Mouse (Mus musculus) midbrain, postnatal 0 days (tissue): ENCODE measurements around the gene Bik. TPM values are rescaled to one million over a fixed set of nuclear protein-coding genes. Genes with fewer than 3 reads are reported as not detected.

Experiments
- ATAC-seq: fragments of 200-750 bp; cut with Nextera tagmentation; 2 replicates; pipeline ENCODE4 v1.8.0; 2017; ENCODE audit warnings: moderate number of reproducible peaks, mild to moderate bottlenecking, moderate TSS enrichment, moderate library complexity; ENCODE audit not compliant: low FRiP score
- DNase-seq: peaks from one replicate; pipeline ENCODE4 v3.0.0-alpha.2; 2015; ENCODE audit warnings: low spot score
- H3K27ac ChIP-seq: fragments of 300-500 bp; sonication (generic); 2 replicates; pipeline ENCODE4 v1.5.1; 2014; ENCODE audit warnings: low read depth, mild to moderate bottlenecking, low read length, mixed read lengths
- H3K27me3 ChIP-seq: fragments of 300-500 bp; sonication (generic); 2 replicates; pipeline ENCODE4 v1.6.1; 2014; ENCODE audit warnings: low read length, control low read depth, mixed read lengths; ENCODE audit not compliant: insufficient read depth
- H3K36me3 ChIP-seq: fragments of 300-500 bp; sonication (generic); 2 replicates; pipeline ENCODE4 v1.6.1; 2014; ENCODE audit warnings: low read length, control low read depth, mixed read lengths; ENCODE audit not compliant: insufficient read depth
- H3K4me1 ChIP-seq: fragments of 300-500 bp; sonication (generic); 2 replicates; pipeline ENCODE4 v1.6.1; 2014; ENCODE audit warnings: mild to moderate bottlenecking, control low read depth, antibody characterized with exemption, low read length, mixed read lengths; ENCODE audit not compliant: insufficient read depth
- H3K4me2 ChIP-seq: fragments of 300-500 bp; sonication (generic); 2 replicates; pipeline ENCODE4 v1.6.1; 2014; ENCODE audit warnings: low read depth, mild to moderate bottlenecking, low read length, mixed read lengths; ENCODE audit not compliant: poor library complexity, severe bottlenecking
- H3K4me3 ChIP-seq: fragments of 300-500 bp; sonication (generic); 2 replicates; pipeline ENCODE4 v1.5.1; 2014; ENCODE audit warnings: low read depth, mild to moderate bottlenecking, low read length, moderate library complexity
- H3K9ac ChIP-seq: fragments of 300-500 bp; sonication (generic); replicated peaks from 2 replicates; pipeline ENCODE4 v1.6.1; 2014; ENCODE audit warnings: mild to moderate bottlenecking, low read length, moderate library complexity, mixed read lengths; ENCODE audit not compliant: poor library complexity, severe bottlenecking
- H3K9me3 ChIP-seq: fragments of 300-500 bp; sonication (generic); 2 replicates; pipeline ENCODE4 v1.6.1; 2016; ENCODE audit warnings: low read length, control low read depth
- CTCF ChIP-seq: IDR thresholded peaks from 2 replicates; pipeline ENCODE4 v1.5.1; 2016; ENCODE audit warnings: antibody characterized with exemption, mild to moderate bottlenecking
- WGBS: fragments of 180-500 bp; shearing (Covaris S2); extraction: QIAGEN DNeasy Blood & Tissue Kit; methylation state at CpG from one replicate; pipeline ENCODE4 v1.1.7; 2014; 5-methylcytosine and 5-hydroxymethylcytosine counted together
- polyA plus RNA-seq: library from polyadenylated mRNA; unstranded; fragments of >200 nt; fragmentation: Nextera tagmentation; extraction: Ambion mirVana; gene quantifications from 2 replicates; pipeline ENCODE4 v1.2.1, GENCODE M21; 2015
- total RNA-seq: library from RNA; depleted of rRNA; stranded (reverse); fragments of >200 nt; gene quantifications from 2 replicates; pipeline ENCODE4 v1.2.3, GENCODE M21; 2014

The Bik gene
- total and polyA plus RNA-seq, 2 experiments from 2014 or later = 0.27 to 0.33 TPM

- Histone ChIP-seq H3K4me1 (no peaks in the 10 kb centered on the region), H3K9ac (no peak overlapping the region), H3K9me3 (no peaks in the 10 kb centered on the region), H3K27ac (no peak overlapping the region), H3K36me3 (no peaks in the 10 kb centered on the region), H3K4me2 (no peak overlapping the region), H3K4me3 (no peak overlapping the region), H3K27me3 (peaks cover 7% of the 10 kb centered on the region)
- WGBS = 84% methylated on average over 6 of the region's 6 CpGs
- ATAC-seq = no peak
- no peak for DNase-seq
- no peak for TF ChIP-seq CTCF
Observed at GRCm38 (mm10) chr15:83520861-83521382, 5.7 kb upstream of the Bik start.

- ATAC-seq = no peak
- Histone ChIP-seq H3K36me3 (no peaks in the 10 kb centered on the region), H3K4me2 (no peak overlapping the region), H3K9me3 (no peaks in the 10 kb centered on the region), H3K9ac (no peak overlapping the region), H3K27me3 (peaks cover 26% of the 10 kb centered on the region), H3K4me1 (peaks cover 4% of the 10 kb centered on the region; the same call in 1 of the 2 replicates), H3K27ac (no peak overlapping the region), H3K4me3 (no peak overlapping the region)
- no peak for DNase-seq
- no peak for TF ChIP-seq CTCF
- WGBS = 29% methylated on average over 7 of the region's 7 CpGs
Observed at GRCm38 (mm10) chr15:83523196-83523595, 3.5 kb upstream of the Bik start.

GRCm38 (mm10) chr15:83523638-83524332 is 2.9 kb upstream of the Bik start:
- DNase-seq = no peak
- TF ChIP-seq CTCF = no peak
- Histone ChIP-seq H3K4me3 (no peak overlapping the region), H3K4me1 (peaks cover 4% of the 10 kb centered on the region; the same call in 1 of the 2 replicates), H3K27me3 (peaks cover 26% of the 10 kb centered on the region), H3K27ac (no peak overlapping the region), H3K9ac (no peak overlapping the region), H3K36me3 (no peaks in the 10 kb centered on the region), H3K4me2 (no peak overlapping the region), H3K9me3 (no peaks in the 10 kb centered on the region)
- ATAC-seq = no peak
- 54% methylated on average over 14 of the region's 14 CpGs for WGBS

- ATAC-seq = no peak
Observed at GRCm38 (mm10) chr15:83524333-83524729, 2.3 kb upstream of the Bik start.

GRCm38 (mm10) chr15:83527092-83527437 is 403 bp downstream of the Bik start:
- Histone ChIP-seq H3K27ac (no peak overlapping the region), H3K9ac (no peak overlapping the region; the same call in 1 of the 2 replicates), H3K4me3 (peak overlapping the region; percentile 34), H3K36me3 (no peaks in the 10 kb centered on the region), H3K9me3 (no peaks in the 10 kb centered on the region), H3K4me1 (peaks cover 4% of the 10 kb centered on the region; the same call in 1 of the 2 replicates), H3K4me2 (peak overlapping the region; percentile 84), H3K27me3 (peaks cover 26% of the 10 kb centered on the region)
- no peak for TF ChIP-seq CTCF
- ATAC-seq (no peak), DNase-seq (no peak)
- 2% methylated on average over 25 of the region's 26 CpGs for WGBS

More at GRCm38 (mm10) chr15:83524333-83524729, 2.3 kb upstream of the Bik start:
- H3K27me3 ChIP-seq = peaks cover 26% of the 10 kb centered on the region
- H3K4me3 ChIP-seq = no peak overlapping the region
- WGBS = 83% methylated on average over 3 of the region's 3 CpGs
- no peak overlapping the region for H3K9ac ChIP-seq
- no peak overlapping the region for H3K4me2 ChIP-seq
- H3K9me3 ChIP-seq = no peaks in the 10 kb centered on the region
- peaks cover 4% of the 10 kb centered on the region; the same call in 1 of the 2 replicates for H3K4me1 ChIP-seq
- H3K36me3 ChIP-seq = no peaks in the 10 kb centered on the region
- no peak for TF ChIP-seq CTCF
- no peak for DNase-seq
- no peak overlapping the region for H3K27ac ChIP-seq

- DNase-seq (no peak), ATAC-seq (no peak)
- Histone ChIP-seq H3K27me3 (peaks cover 26% of the 10 kb centered on the region), H3K9me3 (no peaks in the 10 kb centered on the region), H3K4me3 (no peak overlapping the region), H3K4me1 (peaks cover 4% of the 10 kb centered on the region; the same call in 1 of the 2 replicates), H3K9ac (no peak overlapping the region), H3K36me3 (no peaks in the 10 kb centered on the region), H3K4me2 (no peak overlapping the region), H3K27ac (no peak overlapping the region)
- TF ChIP-seq CTCF = no peak
- 92% methylated on average over 2 of the region's 2 CpGs for WGBS
Observed at GRCm38 (mm10) chr15:83527747-83528146, 1.1 kb downstream of the Bik start.
